Mouse (Mus musculus) kidney, postnatal 0 days (tissue): ENCODE measurements at regions not wholly inside any gene's neighbourhood (a gene's known extent, or its start where the extent isn't known, plus 50 kb on each side); places are given as distances from the start of the nearest gene placed in this dataset.

Source experiments
- ATAC-seq: fragments of 200-750 bp; cut with Nextera tagmentation; replicated peaks from 2 replicates; pipeline ENCODE4 v1.8.0; 2017; ENCODE audit warnings: low read depth, moderate number of reproducible peaks, moderate TSS enrichment, moderate library complexity; ENCODE audit not compliant: low FRiP score
- DNase-seq: peaks from one replicate; pipeline ENCODE4 v3.0.0-alpha.2; 2016; ENCODE audit warnings: low spot score
- H3K27ac ChIP-seq: fragments of 300-500 bp; sonication (generic); 2 replicates; pipeline ENCODE4 v1.5.1; 2014; ENCODE audit warnings: mild to moderate bottlenecking
- H3K27me3 ChIP-seq: fragments of 300-500 bp; sonication (generic); 2 replicates; pipeline ENCODE4 v1.6.1; 2014; ENCODE audit warnings: low read length, mixed read lengths; ENCODE audit not compliant: insufficient read depth
- H3K36me3 ChIP-seq: fragments of 300-500 bp; sonication (generic); 2 replicates; pipeline ENCODE4 v1.6.1; 2014; ENCODE audit warnings: low read length, mixed read lengths; ENCODE audit not compliant: insufficient read depth
- H3K4me1 ChIP-seq: fragments of 300-500 bp; sonication (generic); replicated peaks from 2 replicates; pipeline ENCODE4 v1.6.1; 2014; ENCODE audit warnings: antibody characterized with exemption, low read length, mixed read lengths; ENCODE audit not compliant: insufficient read depth
- H3K4me2 ChIP-seq: fragments of 300-500 bp; sonication (generic); 2 replicates; pipeline ENCODE4 v1.6.1; 2014; ENCODE audit warnings: mild to moderate bottlenecking, low read length, moderate library complexity, mixed read lengths
- H3K4me3 ChIP-seq: fragments of 300-500 bp; sonication (generic); replicated peaks from 2 replicates; pipeline ENCODE4 v1.5.1; 2014; ENCODE audit warnings: low read depth, low read length
- H3K9ac ChIP-seq: fragments of 300-500 bp; sonication (generic); 2 replicates; pipeline ENCODE4 v1.6.1; 2014; ENCODE audit warnings: low read depth, low read length
- H3K9me3 ChIP-seq: fragments of 300-500 bp; sonication (generic); replicated peaks from 2 replicates; pipeline ENCODE4 v1.6.1; 2016; ENCODE audit warnings: low read length, inconsistent platforms, mixed read lengths
- CTCF ChIP-seq: IDR thresholded peaks from 2 replicates; pipeline ENCODE4 v1.5.1; 2016; ENCODE audit warnings: antibody characterized with exemption, low read depth, mild to moderate bottlenecking, moderate library complexity
- WGBS: fragments of 180-500 bp; shearing (Covaris S2); extraction: QIAGEN DNeasy Blood & Tissue Kit; methylation state at CpG from one replicate; pipeline ENCODE4 v1.1.7; 2014; 5-methylcytosine and 5-hydroxymethylcytosine counted together

DNA sequence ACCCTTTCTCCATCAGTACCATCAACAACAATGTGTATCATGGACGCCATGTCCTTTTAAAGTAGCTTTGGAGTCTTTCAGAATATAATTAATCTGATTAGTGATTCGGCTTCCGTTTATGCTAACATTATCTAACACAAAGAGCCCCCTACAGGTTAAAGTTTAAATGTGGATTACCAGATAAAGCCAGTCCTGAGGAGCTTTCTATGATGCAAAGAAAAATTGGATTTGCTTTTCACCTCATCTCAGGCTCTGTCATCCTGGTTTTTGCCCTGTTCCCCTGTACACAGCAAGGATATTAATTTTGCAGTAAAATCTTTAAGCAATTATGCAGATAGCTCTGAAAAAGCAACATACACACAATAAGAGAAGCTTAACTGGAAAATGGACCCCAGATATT lies 412.7 kb upstream of the Tbc1d2b start:
- no peak for DNase-seq
- no peaks in the 10 kb centered on the region for H3K27me3 ChIP-seq
- H3K27ac ChIP-seq: no peak overlapping the region
- H3K4me2 ChIP-seq: no peak overlapping the region
- no peak overlapping the region for H3K9ac ChIP-seq
- H3K4me1 ChIP-seq: no peaks in the 10 kb centered on the region
- WGBS: 44% methylated on average over 3 of the region's 3 CpGs
- no peak overlapping the region for H3K4me3 ChIP-seq
- H3K36me3 ChIP-seq: no peaks in the 10 kb centered on the region
- no peak for TF ChIP-seq CTCF
- ATAC-seq: no peak
- H3K9me3 ChIP-seq: no peaks in the 10 kb centered on the region

DNA sequence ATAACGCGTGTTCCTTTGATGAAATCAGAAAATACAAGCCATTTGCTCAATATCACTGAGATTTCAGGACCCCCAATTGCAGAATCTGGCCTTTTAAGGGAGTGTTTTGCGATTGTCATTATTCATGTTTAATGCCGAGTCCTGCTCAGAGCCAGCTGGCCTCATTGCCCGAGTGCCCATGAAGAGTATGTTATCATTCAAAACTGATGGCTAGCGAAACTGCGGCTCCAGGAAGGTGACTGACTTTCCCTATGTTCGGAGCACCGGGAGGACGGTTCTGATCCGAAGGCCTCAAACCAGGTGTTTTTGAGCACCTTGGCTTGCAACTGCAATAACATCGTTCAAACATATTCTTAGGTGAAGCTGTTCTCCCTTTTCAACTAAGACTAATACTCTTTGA lies 419.5 kb upstream of the Tbc1d2b start:
- Histone ChIP-seq H3K4me1 (no peaks in the 10 kb centered on the region), H3K9ac (no peak overlapping the region), H3K27me3 (no peaks in the 10 kb centered on the region), H3K4me3 (no peak overlapping the region), H3K27ac (no peak overlapping the region), H3K36me3 (no peaks in the 10 kb centered on the region), H3K4me2 (no peak overlapping the region), H3K9me3 (no peaks in the 10 kb centered on the region)
- 72% methylated on average over 12 of the region's 12 CpGs for WGBS
- ATAC-seq (no peak), DNase-seq (no peak)
- no peak for TF ChIP-seq CTCF

DNA sequence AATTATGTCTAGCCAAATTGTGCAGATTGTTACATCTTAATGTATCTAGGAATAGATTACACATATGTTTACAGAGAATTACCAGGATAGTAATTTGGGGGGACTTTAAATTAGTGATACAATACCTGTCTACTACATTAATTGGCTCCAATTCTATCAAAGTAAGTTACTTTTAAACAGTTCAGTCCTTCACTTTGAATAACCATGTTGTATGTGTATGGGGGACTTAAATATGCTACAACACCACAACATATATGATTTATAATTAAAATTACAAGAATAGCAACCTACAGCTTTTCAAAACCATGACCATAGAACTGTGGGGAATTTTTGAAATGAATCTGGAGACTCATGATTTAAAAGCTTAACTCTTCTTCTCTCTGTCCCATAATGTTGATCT lies 420.5 kb upstream of the Tbc1d2b start:
- no peak overlapping the region for H3K9ac ChIP-seq
- no peak for TF ChIP-seq CTCF
- no peak overlapping the region for H3K4me2 ChIP-seq
- H3K9me3 ChIP-seq: no peaks in the 10 kb centered on the region
- no peaks in the 10 kb centered on the region for H3K36me3 ChIP-seq
- ATAC-seq (no peak), DNase-seq (no peak)
- H3K4me3 ChIP-seq: no peak overlapping the region
- no peak overlapping the region for H3K27ac ChIP-seq
- H3K27me3 ChIP-seq: no peaks in the 10 kb centered on the region
- no peaks in the 10 kb centered on the region for H3K4me1 ChIP-seq

DNA sequence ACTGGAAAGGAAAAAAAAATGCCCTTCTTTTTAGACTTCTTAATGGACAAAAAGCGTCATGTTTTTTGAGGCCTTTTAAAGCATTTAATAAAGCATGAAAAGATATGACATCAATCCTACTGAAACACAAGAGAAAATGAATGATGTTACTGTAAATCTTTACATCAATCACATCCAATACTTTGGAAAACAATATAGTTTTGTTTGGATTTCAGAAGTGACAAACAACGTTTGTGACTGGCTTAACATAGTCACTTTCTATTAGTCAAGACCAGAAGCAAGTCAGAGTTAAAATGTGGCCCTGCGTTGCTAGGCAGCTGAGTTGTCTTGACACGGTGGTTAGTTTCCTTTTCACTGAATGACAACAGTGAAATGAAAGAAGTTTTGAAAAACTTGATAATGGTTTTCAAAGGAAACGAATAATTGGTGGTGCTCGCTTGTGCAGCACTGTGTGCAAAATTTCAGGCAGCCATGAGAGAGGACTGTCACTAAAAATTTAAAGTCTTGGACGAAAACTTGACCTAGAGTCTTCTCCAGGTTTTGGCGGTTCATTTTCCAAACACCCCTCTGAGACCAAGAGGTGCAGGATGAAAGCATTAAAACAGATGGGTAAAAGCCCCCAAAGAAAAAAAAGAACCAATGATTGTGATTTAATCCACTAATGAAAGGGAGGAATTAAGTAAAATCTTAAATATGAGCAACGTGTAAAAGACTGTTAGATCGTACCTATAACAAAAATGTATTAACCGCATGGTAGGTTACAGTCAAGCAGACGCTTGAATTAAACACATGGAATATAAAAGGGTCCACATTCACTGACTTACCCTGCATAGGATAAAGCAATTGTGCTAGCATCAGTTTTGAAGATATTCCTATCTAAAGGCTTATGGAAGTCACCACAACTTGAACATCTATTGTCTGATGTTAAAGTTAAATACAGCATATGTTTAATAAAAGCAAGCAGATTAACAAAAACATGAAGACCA lies 421.4 kb upstream of the Tbc1d2b start:
- no peak overlapping the region for H3K4me2 ChIP-seq
- H3K4me1 ChIP-seq: no peaks in the 10 kb centered on the region
- no peak overlapping the region for H3K9ac ChIP-seq
- no peak for DNase-seq
- 71% methylated on average over 12 of the region's 12 CpGs for WGBS
- H3K27me3 ChIP-seq: no peaks in the 10 kb centered on the region
- H3K4me3 ChIP-seq: no peak overlapping the region
- TF ChIP-seq CTCF: no peak
- no peaks in the 10 kb centered on the region for H3K36me3 ChIP-seq
- no peak overlapping the region for H3K27ac ChIP-seq
- ATAC-seq: no peak
- no peaks in the 10 kb centered on the region for H3K9me3 ChIP-seq

DNA sequence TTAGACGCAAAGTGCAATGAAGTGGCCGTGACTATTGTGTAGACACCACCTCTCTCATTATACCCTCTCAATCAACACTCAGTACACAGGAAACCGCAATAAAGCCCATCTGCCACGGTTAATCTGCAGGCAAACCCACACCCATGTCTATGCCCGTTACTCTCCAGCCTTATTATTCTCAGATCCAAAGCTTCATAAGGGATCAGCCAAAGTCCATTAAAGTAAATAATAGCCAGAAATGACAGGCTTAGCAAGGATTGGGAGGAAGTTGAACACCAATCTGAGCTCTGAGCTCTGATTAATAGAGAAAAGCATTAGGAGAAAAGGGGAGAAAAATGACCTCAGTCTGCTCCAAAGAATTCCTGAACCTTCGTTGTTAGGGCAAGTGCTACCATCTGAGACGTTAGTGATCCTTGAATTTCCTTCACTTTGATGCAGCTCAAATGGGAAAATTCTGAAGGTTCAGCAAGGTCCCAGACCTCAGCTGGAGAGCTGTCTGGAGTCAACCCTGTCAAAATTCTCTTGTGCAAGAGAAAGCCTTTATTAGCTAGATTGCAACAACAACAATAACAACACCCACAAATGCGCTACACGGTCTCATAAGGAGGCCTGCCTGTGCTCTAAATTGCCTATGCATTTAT lies 422.5 kb upstream of the Tbc1d2b start:
- Histone ChIP-seq H3K9ac (no peak overlapping the region), H3K27me3 (no peaks in the 10 kb centered on the region), H3K9me3 (no peaks in the 10 kb centered on the region), H3K4me2 (no peak overlapping the region), H3K36me3 (no peaks in the 10 kb centered on the region), H3K4me1 (no peaks in the 10 kb centered on the region), H3K27ac (no peak overlapping the region), H3K4me3 (no peak overlapping the region)
- no peak for TF ChIP-seq CTCF
- DNase-seq (no peak), ATAC-seq (no peak)
- 47% methylated on average over 9 of the region's 9 CpGs for WGBS

DNA sequence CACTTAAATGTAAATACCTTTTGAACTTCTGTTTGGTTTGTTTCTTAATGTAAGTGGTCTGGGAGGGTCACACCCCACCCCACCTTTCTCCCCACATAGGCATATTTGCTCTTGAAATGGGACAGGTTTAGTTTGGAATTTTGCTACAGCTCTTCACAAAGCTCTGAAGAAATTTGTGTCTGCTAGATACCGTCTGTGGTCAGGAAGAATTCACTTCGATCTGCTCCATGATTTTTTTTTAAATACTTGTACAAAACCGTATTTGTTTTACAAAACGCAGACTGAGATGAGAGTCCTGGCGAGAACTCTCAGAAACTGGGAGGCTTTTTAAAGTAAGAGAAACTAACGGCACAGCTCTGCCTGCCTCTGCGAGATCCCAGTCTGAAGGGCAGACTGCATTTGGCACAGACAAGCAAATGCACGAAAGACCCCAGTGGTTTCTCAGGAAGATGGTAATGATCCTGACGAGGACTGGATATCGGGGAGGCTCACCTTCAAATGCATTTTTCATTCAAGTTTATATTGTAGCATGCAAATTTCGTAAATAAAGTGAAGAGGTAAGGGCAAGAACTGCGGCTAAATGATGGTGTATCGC lies 423.5 kb upstream of the Tbc1d2b start:
- no peaks in the 10 kb centered on the region for H3K27me3 ChIP-seq
- 69% methylated on average over 13 of the region's 13 CpGs for WGBS
- H3K27ac ChIP-seq: no peak overlapping the region
- H3K9ac ChIP-seq: no peak overlapping the region
- no peak for TF ChIP-seq CTCF
- no peaks in the 10 kb centered on the region for H3K9me3 ChIP-seq
- no peaks in the 10 kb centered on the region for H3K36me3 ChIP-seq
- H3K4me2 ChIP-seq: no peak overlapping the region
- H3K4me3 ChIP-seq: no peak overlapping the region
- no peak for ATAC-seq
- no peaks in the 10 kb centered on the region for H3K4me1 ChIP-seq
- DNase-seq: no peak
